Mouse (Mus musculus) adrenal gland, postnatal 36 days (tissue): ENCODE measurements around the gene St3gal6. TPM values are rescaled to one million over a fixed set of nuclear protein-coding genes. Genes with fewer than 3 reads are reported as not detected.

Experiments used
- DNase-seq, 2 experiments: peaks; one replicate each; pipeline ENCODE4 v3.0.0; 2021; ENCODE audit warnings: mixed read lengths in 1 of 2
- long read RNA-seq, 2 experiments: library from polyadenylated mRNA; stranded (forward); transcript quantifications; one replicate each; pipeline ENCODE4 v2.0.0; 2021; ENCODE audit warnings: borderline sequencing depth in 2 of 2
- total RNA-seq, 2 experiments: library from RNA; stranded (reverse); gene quantifications; 2 replicates each; pipeline ENCODE4 v1.2.3; 2021

St3gal6 gene
- total RNA-seq = 10 to 100 TPM; 30.3 to 38.5 TPM
- long read RNA-seq, experiment 1, full-length matches to known transcripts = 4 of 15 reads
- long read RNA-seq, experiment 1, partial matches to known transcripts = 5 of 15 reads
- long read RNA-seq, experiment 1, other reads (novel, unspliced or antisense) = 6 of 15 reads
- long read RNA-seq, experiment 2, full-length matches to known transcripts = 4 of 4 reads
- long read RNA-seq, experiment 2, partial matches to known transcripts = 0 of 4 reads
- long read RNA-seq, experiment 2, other reads (novel, unspliced or antisense) = 0 of 4 reads

DNA sequence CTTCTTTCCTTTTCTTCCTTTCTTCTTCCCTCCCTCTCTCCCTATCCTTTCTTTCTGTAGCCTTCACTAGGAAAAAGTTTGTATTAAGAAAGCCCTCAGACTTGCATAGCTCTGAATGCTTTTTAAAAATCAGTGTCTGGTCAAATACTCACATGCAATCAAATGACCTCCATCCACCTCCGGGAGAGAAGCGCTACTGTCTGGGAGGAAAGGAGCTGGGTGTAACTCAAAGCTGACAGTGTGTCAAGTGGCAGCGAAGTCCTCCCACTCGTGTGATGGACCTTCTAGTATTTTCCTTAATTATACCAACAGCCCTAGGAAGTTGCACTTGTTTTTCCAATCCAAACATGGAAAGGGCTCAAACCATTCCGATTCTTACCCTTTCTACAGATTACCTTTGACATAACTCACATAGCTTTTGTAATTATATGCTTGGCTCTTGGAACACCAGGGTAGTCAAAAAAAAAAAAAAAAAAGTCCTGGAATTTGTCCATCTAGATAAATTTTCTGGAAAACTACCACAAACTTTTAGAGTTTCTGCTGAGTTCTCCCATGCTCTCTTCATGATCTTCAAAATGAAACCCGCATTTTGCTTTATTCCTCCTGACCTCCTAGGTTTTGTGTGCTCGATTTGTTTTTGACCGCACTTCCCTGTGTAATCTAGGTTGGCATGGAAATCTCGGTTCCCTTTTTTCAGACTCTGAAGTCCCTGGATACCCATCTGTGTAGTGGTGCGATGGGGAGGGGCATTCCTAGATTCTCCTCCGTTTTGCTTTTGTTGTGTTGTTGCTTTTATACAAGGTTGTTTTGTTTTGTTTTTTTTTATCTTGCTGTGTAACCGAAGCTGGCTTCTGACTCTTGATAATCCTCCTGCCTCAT, at the start of gene St3gal6:
Gene St3gal6 (minus strand): TSS at position 272 of the 879 bp plus-strand sequence.
- no peak for DNase-seq

DNA sequence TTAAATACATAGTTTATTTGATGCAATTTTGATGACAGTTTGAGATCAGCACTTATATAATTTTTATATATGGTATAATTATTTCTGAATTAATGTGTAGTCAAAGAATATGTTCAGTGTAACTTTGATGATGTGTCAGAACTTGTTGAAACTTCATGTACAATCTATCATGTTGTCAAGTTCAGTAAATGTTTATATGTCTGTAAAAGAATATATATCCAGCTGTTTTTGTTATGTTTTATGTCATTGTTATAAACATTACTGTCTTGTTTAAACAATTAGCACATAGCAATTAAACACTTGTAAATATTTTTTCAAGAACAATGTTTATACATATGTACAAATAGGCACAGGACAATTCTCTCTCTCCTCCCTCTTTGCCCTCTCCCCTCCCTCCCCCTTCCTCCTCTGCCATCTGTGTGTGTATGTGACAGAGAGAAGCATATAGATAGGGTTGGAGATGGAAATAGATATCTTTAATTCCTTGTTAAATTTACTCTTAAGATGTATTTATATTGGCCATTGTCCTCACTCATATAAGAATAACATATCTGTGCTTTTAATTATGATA, 46.7 kb upstream of the St3gal6 start:
- no peak for DNase-seq

DNA sequence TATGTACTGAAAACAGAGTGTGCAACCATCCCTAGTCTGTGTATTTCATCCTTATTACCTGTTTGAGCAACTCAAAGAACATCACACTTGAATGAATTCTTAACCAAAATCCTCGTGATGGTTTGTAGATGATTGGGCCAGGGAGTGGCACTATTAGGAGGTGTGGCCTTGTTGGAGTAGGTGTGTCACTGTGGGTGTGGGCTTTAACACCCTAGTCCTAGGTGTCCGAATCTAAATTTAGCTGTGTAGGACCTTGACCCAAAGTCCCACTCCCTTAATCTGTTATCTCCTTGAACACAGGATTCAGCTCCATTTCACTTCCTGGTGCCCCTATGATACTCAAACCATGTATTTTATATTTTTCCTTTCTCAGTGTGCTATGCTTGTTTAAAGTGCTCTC, 37.2 kb upstream of the St3gal6 start:
- no peak for DNase-seq

DNA sequence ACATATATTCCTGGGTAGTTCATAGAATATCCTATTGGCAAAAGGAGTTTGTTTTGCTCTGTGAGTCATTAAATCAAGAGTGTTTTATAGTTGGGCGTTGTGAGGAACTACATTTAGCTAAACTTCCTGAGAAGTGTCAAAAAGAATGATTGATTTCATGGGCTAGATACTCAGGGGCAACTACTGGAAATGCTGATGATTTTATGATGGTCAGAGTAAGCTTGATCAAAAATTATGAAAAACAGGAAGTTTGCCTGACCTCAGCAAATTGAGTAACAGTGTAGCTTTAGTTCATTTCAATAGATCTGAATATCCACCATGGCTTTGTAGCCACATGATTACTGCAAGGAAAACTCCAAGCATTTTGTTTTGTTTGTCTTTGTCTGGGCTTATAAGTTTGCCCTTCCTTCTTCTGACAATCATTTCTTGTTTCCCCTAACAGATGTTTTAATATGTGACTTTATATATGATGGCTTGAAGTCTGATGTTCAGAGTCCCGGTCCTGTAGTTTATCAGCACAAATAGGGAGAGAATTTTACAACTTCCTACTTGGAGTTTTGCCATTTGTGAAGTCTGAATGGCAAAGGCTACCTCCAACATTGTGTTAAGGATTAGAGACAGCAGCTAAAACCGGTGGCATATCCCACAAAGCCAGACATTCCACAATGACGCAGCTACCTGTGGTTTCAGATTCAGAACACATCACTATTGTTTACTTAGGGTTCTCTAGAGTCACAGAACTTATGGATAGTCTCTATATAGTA, 32.2 kb upstream of the St3gal6 start:
- no peak for DNase-seq

DNA sequence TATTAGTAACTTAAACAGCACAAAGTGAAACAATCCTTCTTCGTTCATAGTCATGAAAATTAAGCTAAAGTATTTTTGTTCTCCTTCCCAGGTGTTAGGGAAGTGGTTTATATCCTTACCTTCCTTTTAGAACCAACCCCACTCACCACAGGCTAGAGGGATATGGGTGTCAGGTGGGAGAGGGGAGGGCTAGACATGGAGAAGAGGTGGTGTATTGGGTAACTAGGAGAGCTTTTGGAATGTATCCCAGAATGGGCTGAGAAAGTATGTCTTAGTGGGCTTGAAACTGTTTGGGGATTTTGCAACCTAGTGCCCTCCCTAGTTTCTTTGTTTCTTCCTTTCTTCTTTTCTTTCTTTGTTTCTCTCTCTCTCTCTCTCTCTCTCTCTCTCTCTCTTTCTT, 30.6 kb upstream of the St3gal6 start:
- DNase-seq = no peak

DNA sequence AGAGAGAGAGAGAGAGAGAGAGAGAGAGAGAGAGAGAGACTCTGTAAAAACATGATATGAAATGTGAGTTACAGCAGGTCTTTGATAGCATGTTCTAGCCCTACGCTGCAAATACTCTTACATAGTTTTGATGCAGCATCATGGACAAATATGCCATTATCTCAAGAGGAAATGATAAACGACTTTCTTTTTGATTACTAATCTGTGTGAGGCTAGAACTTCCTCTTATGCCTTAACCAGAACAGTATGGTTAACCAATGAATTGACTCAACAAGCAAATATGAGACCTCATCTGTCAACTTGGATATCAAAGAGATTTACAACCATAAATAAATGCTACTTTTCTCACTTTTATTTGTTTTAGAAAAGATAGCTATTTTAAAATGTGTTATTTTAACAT, 24.0 kb upstream of the St3gal6 start:
- DNase-seq = no peak

DNA sequence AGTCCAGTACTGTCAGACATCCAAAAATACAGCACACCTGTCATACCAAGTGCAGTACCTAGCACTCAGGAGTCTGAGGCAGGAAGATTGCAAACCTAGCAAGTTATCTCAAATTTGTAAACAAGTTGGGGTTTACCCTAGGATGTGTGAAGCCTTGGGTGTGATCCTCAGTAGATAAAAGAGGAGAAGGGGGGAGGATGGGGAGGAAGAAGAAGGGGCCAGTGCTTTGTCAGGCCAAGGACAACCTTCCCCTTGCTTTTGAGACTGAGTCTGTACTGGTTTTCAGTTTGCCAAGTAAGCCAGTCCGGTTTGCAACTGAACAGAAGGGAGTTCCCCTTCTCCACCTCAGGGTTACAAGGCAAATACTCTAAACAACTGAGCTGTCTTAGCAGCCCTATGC, 22.1 kb upstream of the St3gal6 start:
- DNase-seq = no peak

DNA sequence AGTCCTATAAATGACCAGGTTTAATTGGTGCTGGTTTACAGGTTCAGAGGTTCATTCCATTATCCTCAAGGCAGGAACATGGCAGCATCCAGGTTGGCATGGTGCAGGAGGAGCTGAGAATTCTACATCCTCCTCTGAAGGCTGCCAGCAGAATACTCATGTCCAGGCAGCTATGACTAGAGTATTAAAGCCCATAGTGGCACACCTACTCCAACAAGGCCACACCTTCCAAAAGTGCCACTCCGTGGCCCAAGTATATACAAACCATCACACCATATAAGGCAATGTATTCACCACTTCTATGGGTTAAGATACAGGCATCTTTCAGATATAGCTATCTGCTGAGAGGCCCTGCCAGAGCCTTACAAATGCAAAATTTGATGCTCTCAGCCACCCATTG, 15.4 kb upstream of the St3gal6 start:
- no peak for DNase-seq

DNA sequence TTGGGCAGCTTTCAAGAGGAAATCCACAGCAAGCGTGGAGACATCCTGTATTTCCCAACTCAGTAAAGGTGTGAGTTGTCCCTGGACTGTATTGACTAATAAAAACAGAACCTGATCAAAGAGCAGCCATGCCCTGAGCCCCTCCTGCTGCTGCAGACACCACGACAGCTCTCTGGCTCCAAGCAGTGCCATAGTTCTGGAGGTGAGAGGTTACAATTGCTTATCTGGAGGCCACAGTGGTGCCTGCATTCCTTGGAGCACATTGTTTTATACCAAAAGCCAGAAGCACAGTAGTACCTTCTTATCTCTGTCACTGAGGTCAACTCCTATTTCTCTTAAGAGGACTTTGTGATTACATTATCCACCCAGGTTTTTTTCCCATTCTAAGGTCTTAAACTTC, 15.0 kb upstream of the St3gal6 start:
- no peak for DNase-seq

DNA sequence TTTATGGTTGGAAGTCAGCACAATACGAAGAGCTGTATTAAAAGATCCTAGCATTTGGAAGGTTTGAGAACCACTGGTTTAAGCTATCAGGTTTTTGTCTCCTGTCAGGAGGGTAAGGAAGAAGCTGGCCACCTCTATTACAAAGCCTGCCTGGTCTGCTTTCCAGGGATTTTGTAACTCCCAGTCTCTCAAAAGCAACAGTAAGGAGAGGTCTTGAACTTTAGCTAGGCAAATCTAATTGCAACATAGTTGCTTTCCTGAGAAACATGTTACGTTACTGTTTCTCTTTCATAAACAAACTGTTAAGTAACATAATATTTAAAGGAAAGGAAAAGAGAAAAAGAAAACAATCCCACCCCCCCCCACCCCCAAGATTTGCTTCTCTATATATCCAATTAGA, 12.0 kb upstream of the St3gal6 start:
- no peak for DNase-seq

DNA sequence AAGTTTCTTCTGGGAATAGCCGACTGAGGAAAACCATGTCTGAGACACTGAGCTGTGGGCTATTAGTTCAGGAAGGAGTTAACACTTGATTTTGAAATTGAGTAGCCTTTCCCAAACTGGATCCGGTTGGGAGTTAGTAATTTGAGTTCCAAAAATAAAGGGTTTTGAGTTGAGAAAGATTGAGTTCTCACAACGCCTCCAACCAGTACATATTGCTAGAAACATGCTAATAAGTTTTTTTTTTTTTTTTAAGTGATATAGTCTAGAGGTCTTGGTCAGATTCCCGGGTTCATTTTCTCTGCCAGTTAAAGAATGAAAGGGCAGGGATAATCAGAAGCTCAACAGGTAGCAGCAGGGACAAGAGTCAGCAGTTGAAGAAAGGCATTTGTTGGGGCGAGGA, 11.2 kb upstream of the St3gal6 start:
- DNase-seq = no peak

DNA sequence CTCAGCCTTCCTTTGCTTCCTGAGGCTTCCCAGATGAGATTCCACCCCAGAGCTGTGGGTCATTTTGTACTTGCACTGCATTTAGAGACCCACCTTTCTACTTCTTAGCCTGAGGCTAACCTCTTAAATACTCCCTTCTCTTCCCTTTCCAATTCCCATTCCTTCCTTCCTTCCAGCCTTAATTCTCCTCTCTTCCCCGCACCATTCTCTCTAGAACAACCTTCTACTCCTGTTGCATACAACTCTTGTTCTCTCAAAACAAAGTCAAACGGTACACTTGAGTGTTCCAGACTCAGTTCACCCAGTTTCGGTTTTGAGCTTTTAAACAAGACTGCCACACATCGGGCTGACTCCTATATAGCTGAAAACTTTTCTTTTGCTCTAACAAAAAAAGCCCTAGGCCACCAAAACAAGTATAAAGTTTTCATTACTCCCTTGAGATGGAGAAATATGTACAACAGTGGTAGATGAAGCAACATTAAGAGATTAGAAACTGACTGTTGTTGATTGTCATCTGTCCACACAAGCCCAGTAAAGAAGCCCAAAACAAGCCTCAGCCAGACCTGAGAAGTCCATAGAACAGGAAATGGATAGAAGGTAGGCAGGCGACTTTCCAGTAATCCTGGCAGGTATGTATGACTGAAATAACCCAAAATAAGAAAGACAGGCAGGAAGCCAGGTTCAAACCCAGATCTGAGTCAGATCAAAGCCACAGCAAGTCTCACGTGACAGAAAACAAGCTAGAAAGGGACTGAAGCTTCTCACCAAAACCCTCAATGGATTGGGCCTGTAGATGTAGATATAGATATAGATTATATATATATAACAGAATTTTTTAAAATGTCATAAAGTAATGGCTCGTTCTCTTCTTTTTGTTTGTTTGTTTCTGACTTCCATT, 10.5 kb upstream of the St3gal6 start:
- DNase-seq = no peak

DNA sequence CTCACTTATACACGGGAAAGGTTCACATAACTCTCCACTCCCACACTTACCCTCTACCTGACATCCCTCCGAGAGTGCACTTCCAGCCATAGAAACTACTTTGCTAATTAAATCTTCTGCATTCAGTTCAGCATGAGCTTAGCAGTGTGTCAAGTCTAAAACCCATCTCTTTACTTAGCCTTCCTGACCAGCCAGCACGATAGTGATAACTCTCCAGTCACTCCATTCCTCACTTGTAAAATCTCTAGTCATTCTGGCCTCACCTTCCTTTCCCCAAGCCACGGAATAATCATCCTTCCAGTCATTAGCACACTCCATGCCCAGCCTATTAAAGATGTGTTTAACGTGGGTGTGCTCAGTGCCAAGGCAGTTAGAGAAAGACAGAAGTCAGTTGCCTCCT, 9.7 kb upstream of the St3gal6 start:
- no peak for DNase-seq

DNA sequence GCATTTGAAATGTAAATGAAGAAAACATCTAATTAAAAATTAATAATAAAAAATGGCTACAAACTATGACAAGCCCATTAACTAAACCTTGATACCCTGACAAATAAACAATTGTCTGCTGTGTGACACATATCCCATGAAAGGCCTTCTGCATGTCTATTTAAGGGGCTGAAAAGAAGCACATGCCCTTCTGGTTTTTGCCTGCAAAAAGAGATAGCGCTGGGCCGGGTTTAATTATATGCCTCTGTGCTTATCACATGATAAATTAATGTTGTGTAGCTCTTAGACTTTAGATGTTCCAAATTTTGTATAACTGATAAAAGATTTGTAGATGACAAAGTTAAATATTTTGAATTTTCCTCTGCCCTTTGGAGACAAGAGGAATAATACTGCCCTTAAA, 9.2 kb upstream of the St3gal6 start:
- no peak for DNase-seq

DNA sequence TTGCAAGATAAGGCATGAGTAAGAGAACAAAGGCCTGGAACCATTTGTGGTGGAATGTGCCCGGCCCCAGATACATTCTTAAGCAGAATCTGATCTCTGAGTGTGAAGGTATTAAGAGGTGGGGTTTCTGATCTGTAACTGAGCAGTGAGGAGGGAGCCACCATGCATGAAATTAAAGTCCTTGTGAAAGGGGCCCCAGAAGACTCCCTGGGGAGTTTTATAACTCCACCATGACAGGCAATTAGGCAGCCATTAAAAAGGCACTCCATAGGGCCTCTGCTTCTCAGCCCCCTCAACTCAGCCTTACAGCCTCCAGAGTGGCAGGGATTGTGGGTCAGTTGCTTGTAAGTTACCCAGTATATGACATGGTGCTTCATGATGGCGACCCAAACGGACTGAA, 8.5 kb upstream of the St3gal6 start:
- no peak for DNase-seq

DNA sequence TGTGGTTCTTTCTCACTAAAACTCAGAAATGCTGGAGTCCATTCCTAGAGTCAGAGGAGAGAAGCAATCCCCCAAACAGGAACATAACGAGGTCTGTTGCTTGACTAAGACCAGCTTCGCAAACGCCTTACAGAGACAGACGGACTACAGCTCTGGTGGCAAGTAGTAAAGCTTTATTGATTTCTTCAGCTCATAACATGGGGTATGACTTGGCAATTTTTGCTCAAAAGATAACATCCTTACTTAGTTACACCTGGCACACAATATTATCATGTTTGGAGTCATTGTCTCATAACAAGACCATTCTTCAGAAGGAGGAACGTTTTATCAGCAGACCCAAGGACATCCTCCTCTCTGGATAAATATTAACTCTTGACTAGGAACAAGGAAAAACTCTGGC, 3.8 kb upstream of the St3gal6 start:
- DNase-seq = no peak

DNA sequence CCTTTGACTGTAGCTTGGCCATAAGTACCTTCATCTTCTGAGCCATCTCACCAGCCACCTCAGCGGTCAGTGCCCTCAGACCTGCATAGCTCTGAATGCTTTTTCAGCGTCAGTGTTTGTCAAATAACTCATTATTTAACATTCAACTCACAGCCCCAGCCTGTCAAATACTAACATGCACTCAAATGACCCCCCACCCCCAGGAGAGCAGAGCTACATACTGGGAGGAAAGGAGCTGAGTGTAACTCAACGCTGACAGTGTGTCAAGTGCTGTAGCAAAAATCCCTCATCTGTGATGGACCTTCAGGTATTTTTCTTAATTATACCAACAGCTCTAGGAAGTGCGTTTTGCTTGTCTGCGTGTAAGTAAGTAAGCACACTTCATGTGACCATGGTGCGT, 2.7 kb upstream of the St3gal6 start:
- DNase-seq = no peak

DNA sequence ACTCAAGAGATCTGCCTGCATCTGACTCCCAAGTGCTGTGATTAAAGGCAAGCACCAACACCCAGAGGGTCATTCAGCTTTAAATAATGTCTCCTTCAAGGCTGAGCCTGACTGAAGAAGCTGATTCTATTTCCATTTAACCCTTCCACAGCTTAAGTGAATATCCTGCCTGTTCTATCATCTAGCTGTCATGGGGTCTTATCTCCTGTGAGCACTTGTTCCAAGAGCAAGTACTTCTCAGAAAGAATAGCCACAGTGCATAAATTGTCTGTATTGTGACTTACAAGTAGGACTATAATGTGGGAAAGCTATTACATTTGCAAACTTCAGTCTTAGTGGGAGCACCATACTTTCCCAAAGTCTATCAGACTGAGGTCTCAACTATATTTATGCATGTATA, 1.8 kb upstream of the St3gal6 start:
- DNase-seq = no peak

DNA sequence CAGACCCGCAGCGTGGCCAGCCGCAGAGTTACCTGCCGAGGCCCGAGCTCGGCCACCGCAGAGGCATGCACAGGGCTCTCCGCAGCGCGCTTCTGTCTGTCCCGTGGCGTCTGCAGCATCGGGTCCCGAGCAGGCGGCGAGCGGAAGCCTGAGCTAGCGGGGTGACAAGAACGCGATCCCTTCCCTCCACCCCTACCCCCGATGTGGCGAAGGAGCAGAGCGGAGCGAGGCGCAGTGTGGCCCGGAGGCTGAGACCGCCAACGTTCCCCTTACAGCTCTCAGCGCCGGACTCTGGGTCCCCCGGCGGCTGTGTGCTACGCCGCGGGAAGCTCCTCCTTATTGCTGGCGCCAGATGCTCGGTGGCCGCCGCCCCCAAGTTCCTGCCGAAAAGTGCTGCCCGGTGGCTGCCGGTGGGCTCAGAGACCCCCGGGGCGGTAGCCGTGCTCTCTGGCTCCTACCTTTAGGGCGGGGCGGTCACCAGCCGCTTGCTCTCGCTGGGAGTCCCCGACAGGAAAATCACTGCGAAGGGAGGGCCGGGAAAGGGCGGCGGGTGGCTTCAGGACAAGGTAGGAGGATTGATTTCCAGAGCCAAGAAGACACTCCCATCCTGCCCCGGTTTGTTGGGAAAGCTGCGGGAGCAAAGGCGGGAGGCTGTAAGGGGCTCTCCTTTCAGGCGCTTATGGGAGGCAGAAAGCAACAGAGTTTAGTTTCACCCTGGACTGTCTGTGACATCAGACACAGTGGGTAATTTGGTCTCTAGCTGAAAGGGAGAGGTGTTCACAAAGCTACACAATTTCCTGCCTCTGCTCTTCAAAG, 791 bp downstream of the St3gal6 start:
- DNase-seq = peak; percentile 74 to 76

DNA sequence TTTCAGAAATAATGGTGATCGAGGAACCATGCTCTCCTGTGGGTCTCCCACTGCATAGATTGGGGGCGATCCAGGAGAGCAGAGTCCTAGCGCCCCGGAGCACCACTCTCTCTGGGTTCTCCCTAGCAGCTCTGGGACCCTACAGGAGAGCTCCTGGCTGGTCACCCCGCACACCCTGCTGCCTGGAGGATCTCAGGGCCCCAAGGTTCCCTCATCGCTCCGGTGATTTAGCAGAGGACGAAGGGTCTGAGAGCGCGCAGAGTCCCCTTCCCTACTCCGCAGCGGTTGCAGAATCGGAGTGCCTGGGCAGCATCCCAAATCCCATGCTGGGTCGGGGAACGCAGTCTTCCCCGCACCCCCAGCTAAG, 1.4 kb downstream of the St3gal6 start:
- DNase-seq = no peak

DNA sequence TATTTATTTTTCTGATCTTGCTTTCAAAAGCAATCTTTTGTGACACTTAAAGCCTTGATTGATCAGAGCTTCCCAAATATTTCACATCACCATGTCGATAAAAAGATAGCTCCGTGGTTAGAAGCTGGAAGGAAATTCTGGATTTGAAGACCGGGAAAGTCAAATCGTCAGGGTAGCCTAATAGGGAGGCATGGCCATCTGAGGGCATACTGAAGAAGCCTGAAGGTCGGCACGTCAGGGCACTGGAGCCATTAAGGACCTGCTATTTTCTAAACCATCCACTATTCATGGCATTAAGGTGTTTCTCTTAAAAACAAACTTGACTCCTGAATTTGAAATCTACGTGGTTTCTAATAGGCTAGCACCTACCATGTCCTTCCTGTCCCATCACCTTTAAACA, 2.1 kb downstream of the St3gal6 start:
- no peak for DNase-seq
